Comparison of ENCODE assay signal across 29 mouse cellular contexts in the genomic region with DNA sequence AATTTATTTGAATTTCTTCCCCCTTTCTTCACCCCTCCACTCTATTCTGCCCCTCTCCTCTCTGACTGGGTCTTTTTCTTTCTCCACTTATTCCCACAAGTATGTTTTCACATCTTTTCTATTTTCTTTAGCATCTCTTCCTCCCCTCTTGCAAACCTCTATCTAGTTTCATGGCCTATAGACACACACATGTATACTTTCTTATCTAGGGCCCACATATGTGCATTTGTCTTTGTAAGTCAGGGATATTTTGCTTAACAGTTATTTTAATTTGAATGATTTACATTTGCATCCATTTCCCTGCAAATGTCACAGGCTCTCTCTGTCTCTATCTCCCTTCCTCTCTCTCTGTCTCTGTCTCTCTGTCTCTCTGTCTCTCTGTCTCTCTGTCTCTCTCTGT.
"Had no signal": no experiment of that assay in that cellular context is flagged by ENCODE, and none has a peak within 500 bp of the region (broad histone marks: within the 10 kb centered on the region; RNA-seq: fewer than 3 reads in every experiment).

No protein-coding gene starts in this region.

- H3K4me3 ChIP-seq: embryonic facial prominence, embryonic 10.5 days; embryonic facial prominence, embryonic 12.5 days; embryonic facial prominence, embryonic 13.5 days; embryonic facial prominence, embryonic 15.5 days; erythroblast, embryonic 14.5 days; forebrain, embryonic 10.5 days; forebrain, embryonic 12.5 days; forebrain, embryonic 13.5 days; forebrain, embryonic 15.5 days; gastrocnemius, adult 2 months; heart, adult 2 months had no signal

- H3K27me3 ChIP-seq: embryonic facial prominence, embryonic 12.5 days; embryonic facial prominence, embryonic 13.5 days; embryonic facial prominence, embryonic 15.5 days; forebrain, embryonic 12.5 days; forebrain, embryonic 13.5 days; forebrain, embryonic 15.5 days had no signal

- ATAC-seq: forebrain, embryonic 13.5 days; forebrain, embryonic 14.5 days; forebrain, embryonic 15.5 days; forebrain, embryonic 16.5 days; forebrain, postnatal 0 days had no signal

- H3K4me2 ChIP-seq: embryonic facial prominence, embryonic 12.5 days; embryonic facial prominence, embryonic 13.5 days; embryonic facial prominence, embryonic 15.5 days; forebrain, embryonic 12.5 days; forebrain, embryonic 13.5 days; forebrain, embryonic 15.5 days had no signal

- H3K36me3 ChIP-seq: embryonic facial prominence, embryonic 10.5 days; embryonic facial prominence, embryonic 12.5 days; embryonic facial prominence, embryonic 13.5 days; embryonic facial prominence, embryonic 15.5 days; forebrain, embryonic 10.5 days; forebrain, embryonic 12.5 days; forebrain, embryonic 15.5 days had no signal

- H3K4me1 ChIP-seq: embryonic facial prominence, embryonic 10.5 days; embryonic facial prominence, embryonic 12.5 days; embryonic facial prominence, embryonic 13.5 days; embryonic facial prominence, embryonic 15.5 days; forebrain, embryonic 10.5 days; forebrain, embryonic 12.5 days; forebrain, embryonic 13.5 days; forebrain, embryonic 15.5 days had no signal

- DNase-seq: cerebellum, adult 2 months; cerebellum, adult 8-10 months; cerebellum, adult 9-10 months; cerebellum, adult 9-11 months; cerebellum, postnatal 10 days; cerebellum, postnatal 14 days; cerebellum, postnatal 25 days; cerebellum, postnatal 36 days; embryo, embryonic 11 days; forebrain, postnatal 0 days; gastrocnemius, adult 2 months; gastrocnemius, postnatal 10 days; gastrocnemius, postnatal 14 days; gastrocnemius, postnatal 25 days; gastrocnemius, postnatal 36 days; heart, adult 11 months; heart, adult 18-20 months; heart, adult 2 months had no signal

- H3K9me3 ChIP-seq: embryonic facial prominence, embryonic 10.5 days; embryonic facial prominence, embryonic 12.5 days; embryonic facial prominence, embryonic 13.5 days; embryonic facial prominence, embryonic 15.5 days; forebrain, embryonic 10.5 days; forebrain, embryonic 12.5 days; forebrain, embryonic 13.5 days; forebrain, embryonic 15.5 days had no signal

- H3K9ac ChIP-seq: embryonic facial prominence, embryonic 12.5 days; embryonic facial prominence, embryonic 13.5 days; embryonic facial prominence, embryonic 15.5 days; forebrain, embryonic 12.5 days; forebrain, embryonic 13.5 days; forebrain, embryonic 15.5 days; forebrain, postnatal 0 days had no signal

- H3K27ac ChIP-seq: embryonic facial prominence, embryonic 10.5 days; embryonic facial prominence, embryonic 12.5 days; embryonic facial prominence, embryonic 13.5 days; embryonic facial prominence, embryonic 15.5 days; forebrain, embryonic 10.5 days; forebrain, embryonic 12.5 days; forebrain, embryonic 13.5 days; forebrain, embryonic 15.5 days; gastrocnemius, adult 2 months; heart, adult 2 months had no signal
